Mouse (Mus musculus): ENCODE results near the gene Gm20388.

DNA sequence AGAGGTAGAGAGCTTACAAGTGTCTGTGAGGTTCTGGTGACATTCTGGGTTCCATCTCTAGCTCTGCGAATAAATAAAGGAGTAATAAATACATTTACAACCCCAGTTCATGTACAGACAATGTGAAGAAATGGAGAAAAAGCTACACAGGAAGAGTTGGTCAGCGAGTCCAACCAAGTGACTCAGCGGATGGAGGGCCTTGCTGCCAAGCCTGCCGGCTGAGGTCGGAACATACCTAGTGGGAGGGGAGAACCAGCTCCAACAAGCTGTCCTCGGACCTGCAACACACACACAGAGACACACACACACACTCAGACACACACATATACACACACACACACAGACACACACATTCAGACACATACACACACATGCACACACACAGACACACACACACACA is 1118.4 kb downstream of the Gm20388 start:
- TF ChIP-seq GATA1 (IDR thresholded peaks at IDR 0.05; ENCODE audit: low read length) = no peak
- TF ChIP-seq TAL1 (IDR thresholded peaks at IDR 0.05; ENCODE audit: low read length) = no peak

Measured in erythroblast, embryonic 14.5 days (primary cell).